Mouse (Mus musculus) kidney, embryonic 16.5 days (tissue): ENCODE measurements around the gene Atp6v1g2. TPM values are rescaled to one million over a fixed set of nuclear protein-coding genes. Genes with fewer than 3 reads are reported as not detected.

Experiments used
- ATAC-seq: fragments of 200-750 bp; cut with Nextera tagmentation; 2 replicates; pipeline ENCODE4 v1.8.0; 2017; ENCODE audit warnings: moderate TSS enrichment; ENCODE audit not compliant: low FRiP score, low TSS enrichment
- H3K27ac ChIP-seq: fragments of 300-500 bp; sonication (generic); 2 replicates; pipeline ENCODE4 v1.5.1; 2014; ENCODE audit warnings: low read length
- H3K27me3 ChIP-seq: fragments of 300-500 bp; sonication (generic); 2 replicates; pipeline ENCODE4 v1.6.1; 2014; ENCODE audit warnings: low read length, control low read depth, mixed read lengths; ENCODE audit not compliant: insufficient read depth
- H3K36me3 ChIP-seq: fragments of 300-500 bp; sonication (generic); 2 replicates; pipeline ENCODE4 v1.6.1; 2014; ENCODE audit warnings: low read length, control low read depth, mixed read lengths; ENCODE audit not compliant: insufficient read depth
- H3K4me1 ChIP-seq: fragments of 300-500 bp; sonication (generic); 2 replicates; pipeline ENCODE4 v1.6.1; 2014; ENCODE audit warnings: low read length, control low read depth, mixed read lengths; ENCODE audit not compliant: insufficient read depth
- H3K4me2 ChIP-seq: fragments of 300-500 bp; sonication (generic); replicated peaks from 2 replicates; pipeline ENCODE4 v1.6.1; 2014; ENCODE audit warnings: low read depth, low read length
- H3K4me3 ChIP-seq: fragments of 300-500 bp; sonication (generic); 2 replicates; pipeline ENCODE4 v1.5.1; 2014; ENCODE audit warnings: mild to moderate bottlenecking, low read length
- H3K9ac ChIP-seq: fragments of 300-500 bp; sonication (generic); replicated peaks from 2 replicates; pipeline ENCODE4 v1.6.1; 2014; ENCODE audit warnings: low read length
- H3K9me3 ChIP-seq: fragments of 300-500 bp; sonication (generic); 2 replicates; pipeline ENCODE4 v1.6.1; 2016; ENCODE audit warnings: low read length, control low read depth
- WGBS: fragments of 180-500 bp; shearing (Covaris S2); extraction: QIAGEN DNeasy Blood & Tissue Kit; methylation state at CpG from one replicate; pipeline ENCODE4 v1.1.7; 2014; 5-methylcytosine and 5-hydroxymethylcytosine counted together
- polyA plus RNA-seq: library from polyadenylated mRNA; unstranded; fragments of >200 nt; fragmentation: Nextera tagmentation; extraction: Ambion mirVana; gene quantifications from 2 replicates; pipeline ENCODE4 v1.2.1, GENCODE M21; 2015

Gene Atp6v1g2
- 5.8 and 8.5 TPM in 2 replicates for polyA plus RNA-seq

DNA sequence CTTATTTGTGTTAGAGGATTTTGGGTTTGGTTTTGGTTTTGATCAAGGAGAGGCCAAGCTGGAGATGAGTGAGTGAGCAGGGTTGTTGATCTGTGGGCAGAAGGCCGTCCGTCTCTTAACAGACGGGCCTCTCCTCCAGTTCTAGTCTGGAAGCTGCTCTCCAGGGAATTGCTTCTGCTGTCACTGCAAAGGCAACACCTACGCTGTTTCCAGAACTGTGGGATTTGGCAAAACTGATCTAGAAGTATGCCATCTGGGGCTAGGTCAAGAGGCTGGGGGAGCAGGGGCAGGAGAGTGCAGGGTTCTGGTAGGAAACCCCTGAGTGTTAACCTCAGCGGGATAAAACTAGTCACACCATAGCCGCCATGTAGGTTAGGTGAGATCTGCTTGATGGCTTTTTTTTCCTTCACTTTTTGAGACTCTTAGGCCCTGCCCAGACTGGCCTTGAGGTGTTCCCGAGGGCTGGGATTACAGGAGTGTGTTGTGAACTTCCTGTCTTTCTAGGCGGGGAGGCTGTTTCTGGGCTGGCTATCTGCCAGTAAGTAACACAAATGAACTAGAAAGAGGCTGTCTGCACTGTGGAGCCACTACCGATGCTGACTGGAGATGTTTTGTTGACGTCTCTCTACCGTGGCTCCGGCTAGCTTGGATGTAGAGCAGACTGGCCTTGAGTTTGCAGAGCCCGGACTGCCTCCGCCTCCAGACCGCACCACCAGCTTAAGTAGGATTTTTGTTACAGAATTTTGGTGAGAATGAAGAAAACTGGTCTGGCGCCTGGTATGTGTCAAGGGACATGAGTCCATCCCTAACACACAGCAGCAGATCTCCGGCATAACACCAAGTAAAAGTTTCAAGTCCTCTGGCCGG is at the start of gene Atp6v1g2:
Atp6v1g2 (plus strand) TSS at position 547 of the 867 bp plus-strand sequence.
- H3K9ac ChIP-seq = peak within 1 kb of the TSS; percentile 84
- no peak for ATAC-seq
- H3K9me3 ChIP-seq = no peaks in the 10 kb centered on the region
- peak within 1 kb of the TSS; percentile 96 for H3K27ac ChIP-seq
- H3K36me3 ChIP-seq = peaks cover 16% of the 10 kb centered on the region
- peaks cover 40% of the 10 kb centered on the region for H3K4me1 ChIP-seq
- peak within 1 kb of the TSS; percentile 84 for H3K4me2 ChIP-seq
- no peaks in the 10 kb centered on the region for H3K27me3 ChIP-seq
- WGBS = 54% methylated on average over 18 of the region's 18 CpGs
- H3K4me3 ChIP-seq = peak within 1 kb of the TSS; percentile 60

DNA sequence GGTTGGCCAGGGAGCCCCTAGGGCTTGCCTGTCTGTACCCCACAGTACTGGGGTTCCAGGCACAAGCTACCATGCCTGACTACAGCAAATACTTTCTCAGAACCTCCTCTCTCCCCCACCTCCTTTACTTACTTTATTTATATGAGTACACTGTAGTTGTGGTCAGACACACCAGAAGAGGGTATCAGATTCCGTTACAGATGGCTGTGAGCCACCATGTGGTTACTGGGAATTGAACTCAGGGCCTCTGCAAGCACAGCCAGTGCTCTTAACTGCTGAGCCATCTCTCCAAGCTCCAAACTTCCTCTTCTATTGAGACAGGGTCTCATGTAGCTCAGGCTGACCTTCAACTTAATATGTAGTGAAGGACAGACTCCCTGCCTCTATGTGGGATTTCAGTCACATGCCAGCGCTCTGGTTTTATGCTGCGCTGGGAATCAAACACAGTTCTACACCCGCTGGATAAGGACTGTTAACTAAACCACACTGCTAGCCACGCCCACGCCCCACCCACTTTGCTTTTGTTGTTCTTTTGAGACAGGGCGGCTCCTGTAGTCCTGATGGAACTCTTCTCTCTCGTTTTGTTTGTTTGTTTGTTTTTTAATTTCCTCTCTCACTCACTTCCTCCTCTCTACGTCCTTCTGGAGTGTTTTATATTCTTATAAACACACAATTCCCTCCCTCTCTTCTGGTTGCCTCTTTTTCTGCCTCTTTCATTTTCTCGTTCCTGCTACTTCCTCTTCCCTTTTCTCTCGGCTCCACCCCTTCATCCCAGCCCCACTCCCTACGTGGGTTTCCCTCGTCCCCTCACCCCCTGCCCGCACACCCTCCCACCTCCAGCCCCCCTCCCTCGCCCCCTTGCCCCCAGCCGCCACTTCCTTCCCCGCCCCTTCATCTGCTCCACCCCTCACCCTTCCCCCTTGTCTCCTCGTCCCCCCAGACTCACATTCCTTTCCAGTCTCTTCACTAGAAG is 47.5 kb upstream of the Atp6v1g2 start:
- H3K4me1 ChIP-seq = 0 out of 2 replicates have a peak, but pooled peaks cover 6% of the 10 kb centered on the region
- peak overlapping the region; percentile 49 for H3K4me3 ChIP-seq
- peak overlapping the region; percentile 64 for H3K4me2 ChIP-seq
- 3% methylated on average over 16 of the region's 18 CpGs for WGBS
- H3K27me3 ChIP-seq = no peaks in the 10 kb centered on the region
- H3K36me3 ChIP-seq = no peaks in the 10 kb centered on the region
- H3K9ac ChIP-seq = peak overlapping the region; percentile 28
- ATAC-seq = peak; percentile 66
- H3K27ac ChIP-seq = peak overlapping the region; percentile 70
- H3K9me3 ChIP-seq = no peaks in the 10 kb centered on the region

DNA sequence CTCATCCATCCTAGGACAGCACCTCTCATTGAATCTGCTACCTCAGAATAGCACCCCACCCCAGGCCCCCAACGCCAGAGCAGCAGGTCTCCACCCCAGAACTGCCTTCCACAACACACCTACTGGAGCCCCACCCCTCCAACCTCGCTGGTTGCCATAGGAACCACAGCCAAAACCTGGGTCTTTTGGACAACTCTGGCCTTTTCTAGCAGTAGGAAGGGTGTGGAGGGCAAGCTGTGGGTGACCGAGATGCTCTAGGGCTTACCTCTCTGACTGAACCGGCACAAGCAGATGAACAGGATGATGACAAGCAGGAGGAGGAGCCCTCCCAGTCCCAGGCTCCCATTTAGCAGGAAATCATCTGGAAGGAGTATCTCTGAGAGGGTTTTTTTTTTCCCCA is 46.8 kb upstream of the Atp6v1g2 start:
- Histone ChIP-seq H3K4me1 (0 out of 2 replicates have a peak, but pooled peaks cover 6% of the 10 kb centered on the region), H3K4me3 (peak overlapping the region; percentile 49), H3K27me3 (no peaks in the 10 kb centered on the region), H3K9ac (peak overlapping the region; percentile 28; the same call in 1 of the 2 replicates), H3K9me3 (no peaks in the 10 kb centered on the region), H3K4me2 (peak overlapping the region; percentile 64), H3K36me3 (no peaks in the 10 kb centered on the region), H3K27ac (peak overlapping the region; percentile 70)
- peak; percentile 36; the same call in 1 of the 2 replicates for ATAC-seq
- WGBS = 0% methylated on average over 4 of the region's 4 CpGs

DNA sequence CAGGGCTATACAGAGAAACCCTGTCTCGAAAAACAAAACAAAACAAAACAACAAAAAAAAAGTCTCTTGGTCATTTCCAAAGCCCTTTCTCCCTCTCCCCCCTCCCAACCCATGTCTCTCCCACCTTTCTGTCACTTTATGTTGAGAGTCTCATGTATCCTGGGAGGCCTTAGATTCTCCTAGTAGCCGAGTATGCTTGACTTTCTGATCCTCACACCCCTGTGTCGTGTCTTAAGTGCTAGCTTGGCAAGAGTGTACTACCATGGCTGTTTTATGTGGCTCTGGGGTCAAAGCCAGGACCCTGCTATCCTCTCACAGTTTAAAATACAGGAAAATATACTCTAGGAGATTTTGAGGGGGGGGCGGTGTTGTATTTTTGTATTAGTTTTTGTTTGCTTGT is 46.1 kb upstream of the Atp6v1g2 start:
- no peak overlapping the region for H3K9ac ChIP-seq
- H3K36me3 ChIP-seq = no peaks in the 10 kb centered on the region
- H3K27me3 ChIP-seq = no peaks in the 10 kb centered on the region
- 0 out of 2 replicates have a peak, but pooled peaks cover 6% of the 10 kb centered on the region for H3K4me1 ChIP-seq
- WGBS = 55% methylated on average over 4 of the region's 4 CpGs
- no peaks in the 10 kb centered on the region for H3K9me3 ChIP-seq
- no peak overlapping the region for H3K4me3 ChIP-seq
- no peak overlapping the region for H3K4me2 ChIP-seq
- ATAC-seq = no peak
- H3K27ac ChIP-seq = no peak overlapping the region

DNA sequence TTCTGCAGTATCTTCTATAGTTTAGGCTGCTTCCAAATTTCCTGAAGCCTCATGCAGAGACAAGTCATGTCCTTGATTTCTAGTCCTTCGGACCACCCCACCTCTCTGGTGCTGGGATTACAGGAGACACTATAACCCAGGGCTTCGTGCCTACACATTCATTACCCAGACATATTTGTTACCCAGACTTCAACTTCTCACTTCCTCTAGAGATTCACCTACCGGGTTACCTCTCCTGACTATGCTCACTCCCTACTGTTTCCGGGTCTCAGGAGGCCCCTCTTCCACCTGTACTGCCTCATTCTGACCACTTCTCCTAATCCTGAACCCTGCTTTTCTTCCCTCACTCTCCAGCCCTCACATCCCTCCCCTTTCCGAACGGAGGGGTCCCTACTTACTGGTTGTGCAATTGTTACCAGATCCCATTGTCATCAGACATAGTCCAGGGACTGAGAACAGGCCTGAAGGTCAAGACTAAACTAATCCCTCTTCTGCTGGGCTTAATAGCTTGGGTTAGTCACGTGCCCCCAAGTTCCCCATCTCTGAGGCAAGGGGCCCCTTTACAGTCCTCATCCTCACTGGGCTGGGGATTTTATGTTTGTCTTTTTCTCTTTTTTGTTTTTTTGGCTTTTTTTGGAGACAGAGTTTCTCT is 45.4 kb upstream of the Atp6v1g2 start, which contains the start of gene Lst1:
Lst1 (minus strand) TSS at position 481 of the 652 bp plus-strand sequence.
- Histone ChIP-seq H3K36me3 (no peaks in the 10 kb centered on the region), H3K27ac (no peak within 1 kb of the TSS), H3K4me3 (no peak within 1 kb of the TSS), H3K4me1 (0 out of 2 replicates have a peak, but pooled peaks cover 6% of the 10 kb centered on the region), H3K4me2 (no peak within 1 kb of the TSS), H3K9ac (no peak within 1 kb of the TSS), H3K27me3 (no peaks in the 10 kb centered on the region), H3K9me3 (no peaks in the 10 kb centered on the region)
- ATAC-seq = no peak
- WGBS = 73% methylated on average over 7 of the region's 7 CpGs

DNA sequence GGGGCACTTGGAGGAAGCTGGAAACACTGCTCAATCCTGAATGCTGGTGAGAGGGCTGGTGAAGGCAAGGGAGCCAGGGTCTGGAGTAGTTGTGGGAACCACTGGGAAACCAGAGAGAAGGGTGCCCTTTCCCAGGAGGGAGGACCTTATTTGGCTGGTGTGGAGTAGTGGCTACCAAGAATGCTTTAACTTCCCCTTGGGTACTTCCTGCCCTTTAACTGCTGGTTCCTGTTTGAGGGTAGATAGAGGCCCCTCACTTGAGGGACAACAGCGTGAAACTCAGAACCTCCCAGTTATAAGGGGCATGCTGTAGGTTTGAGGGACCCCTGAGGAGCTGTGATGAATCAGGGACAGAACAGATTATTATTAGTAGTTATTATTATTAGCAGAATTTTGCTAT is 44.3 kb upstream of the Atp6v1g2 start:
- 0 out of 2 replicates have a peak, but pooled peaks cover 6% of the 10 kb centered on the region for H3K4me1 ChIP-seq
- no peak overlapping the region for H3K9ac ChIP-seq
- H3K36me3 ChIP-seq = no peaks in the 10 kb centered on the region
- WGBS = 48% methylated on average over 1 of the region's 1 CpGs
- H3K27me3 ChIP-seq = no peaks in the 10 kb centered on the region
- no peak overlapping the region for H3K27ac ChIP-seq
- no peak for ATAC-seq
- no peak overlapping the region for H3K4me2 ChIP-seq
- no peaks in the 10 kb centered on the region for H3K9me3 ChIP-seq
- H3K4me3 ChIP-seq = no peak overlapping the region

DNA sequence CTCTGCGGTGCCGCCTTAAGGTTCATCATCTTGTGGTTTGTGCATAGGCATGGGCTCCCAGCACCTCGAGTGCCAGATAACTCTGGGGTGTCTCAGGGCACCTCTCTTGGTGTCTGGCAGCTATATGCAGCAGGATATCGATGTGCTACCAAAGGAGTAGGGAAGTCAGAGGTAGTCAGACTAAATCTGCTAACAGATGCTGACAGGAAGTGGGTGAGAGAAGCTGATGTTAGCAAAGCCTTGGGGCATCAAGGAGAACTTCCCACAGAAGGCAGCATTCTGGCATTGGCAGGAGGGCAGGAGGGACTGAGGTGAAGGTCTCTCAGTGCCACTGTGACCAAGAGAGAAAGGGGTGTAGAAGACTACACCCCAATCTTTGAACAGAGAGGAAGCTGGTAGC is 43.4 kb upstream of the Atp6v1g2 start:
- Histone ChIP-seq H3K27ac (no peak overlapping the region), H3K9me3 (no peaks in the 10 kb centered on the region), H3K9ac (no peak overlapping the region)

DNA sequence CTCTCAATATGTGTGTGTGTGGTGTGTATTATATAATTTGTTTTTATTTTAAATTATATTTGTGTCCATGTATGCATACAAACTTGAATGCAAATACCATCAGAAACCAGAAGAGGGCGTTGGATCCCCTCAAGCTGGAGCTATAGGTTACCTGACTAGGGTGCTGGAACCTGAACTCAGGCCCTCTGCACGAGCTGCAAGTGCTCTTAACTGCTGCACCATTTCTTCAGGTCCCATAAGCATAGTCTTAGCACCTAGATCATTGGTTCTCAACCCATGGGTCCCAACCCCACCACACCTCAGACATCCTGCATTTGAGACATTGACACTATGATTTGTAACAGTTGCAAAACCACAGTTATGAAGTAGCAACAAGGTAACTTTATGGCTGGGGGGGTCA is 41.7 kb upstream of the Atp6v1g2 start:
- H3K9ac ChIP-seq = no peak overlapping the region
- H3K27ac ChIP-seq = no peak overlapping the region
- no peaks in the 10 kb centered on the region for H3K9me3 ChIP-seq
- no peak overlapping the region for H3K4me2 ChIP-seq
- peaks cover 15% of the 10 kb centered on the region for H3K27me3 ChIP-seq
- no peak for ATAC-seq
- peaks cover 14% of the 10 kb centered on the region for H3K4me1 ChIP-seq
- H3K4me3 ChIP-seq = no peak overlapping the region
- WGBS = 69% methylated on average over 2 of the region's 2 CpGs
- H3K36me3 ChIP-seq = no peaks in the 10 kb centered on the region

More for the DNA sequence above, 43.4 kb upstream of the Atp6v1g2 start:
- peaks cover 2% of the 10 kb centered on the region for H3K27me3 ChIP-seq
- H3K4me1 ChIP-seq = peaks cover 11% of the 10 kb centered on the region; the same call in 1 of the 2 replicates
- no peaks in the 10 kb centered on the region for H3K36me3 ChIP-seq
- H3K4me2 ChIP-seq = no peak overlapping the region
- WGBS = 78% methylated on average over 4 of the region's 4 CpGs
- no peak for ATAC-seq
- no peak overlapping the region for H3K4me3 ChIP-seq

DNA sequence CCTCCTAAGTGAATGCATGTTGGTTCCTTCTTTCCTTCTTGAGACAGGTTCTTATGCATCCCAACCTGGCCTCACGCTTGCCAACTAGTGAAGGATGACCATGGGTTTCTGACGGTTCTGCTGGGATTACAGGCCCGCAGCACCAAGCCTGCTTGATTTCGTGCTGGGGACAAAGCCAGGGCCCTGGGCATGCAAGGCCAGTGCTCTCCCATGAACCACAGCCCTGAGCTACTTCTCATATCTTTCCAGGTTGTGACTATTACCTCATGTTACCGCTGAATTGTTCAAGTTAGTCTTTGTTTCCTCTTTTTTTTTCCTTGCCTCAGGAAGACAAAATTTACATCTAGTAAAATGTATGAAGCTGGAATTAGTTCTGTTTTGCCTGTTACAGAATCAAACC is 40.5 kb upstream of the Atp6v1g2 start:
- H3K27me3 ChIP-seq = peaks cover 19% of the 10 kb centered on the region
- H3K4me2 ChIP-seq = no peak overlapping the region
- H3K9ac ChIP-seq = no peak overlapping the region
- no peaks in the 10 kb centered on the region for H3K36me3 ChIP-seq
- H3K4me1 ChIP-seq = peaks cover 14% of the 10 kb centered on the region
- no peaks in the 10 kb centered on the region for H3K9me3 ChIP-seq
- H3K4me3 ChIP-seq = no peak overlapping the region
- ATAC-seq = no peak
- WGBS = 80% methylated on average over 5 of the region's 5 CpGs
- no peak overlapping the region for H3K27ac ChIP-seq
